Mouse (Mus musculus) lung, adult 2 months (tissue): Measurements from ENCODE around the gene Krt14.

Experiments
- CTCF ChIP-seq: fragments of 200-500 bp; IDR thresholded peaks from 2 replicates; pipeline ENCODE4 v1.5.1; 2011; ENCODE audit warnings: mild to moderate bottlenecking, low read length, control low read depth; ENCODE audit not compliant: insufficient read depth
- POLR2A ChIP-seq: fragments of 200-500 bp; IDR thresholded peaks from 2 replicates; pipeline ENCODE4 v1.6.1; 2011; ENCODE audit warnings: low read depth, mild to moderate bottlenecking, control low read depth, low read length, borderline replicate concordance; ENCODE audit errors: extremely low read depth

- TF ChIP-seq CTCF = no peak
- no peak for TF ChIP-seq POLR2A
Measured at GRCm38 (mm10) chr11:100208542-100208941, 1.2 kb upstream of the Krt14 start.
